Mouse (Mus musculus) kidney, postnatal 10 days (tissue): ENCODE results near the gene Fchsd2.

Experiments
- DNase-seq: peaks from one replicate; pipeline ENCODE4 v3.0.0; 2021; ENCODE audit warnings: mixed read lengths

Gene Fchsd2

DNA sequence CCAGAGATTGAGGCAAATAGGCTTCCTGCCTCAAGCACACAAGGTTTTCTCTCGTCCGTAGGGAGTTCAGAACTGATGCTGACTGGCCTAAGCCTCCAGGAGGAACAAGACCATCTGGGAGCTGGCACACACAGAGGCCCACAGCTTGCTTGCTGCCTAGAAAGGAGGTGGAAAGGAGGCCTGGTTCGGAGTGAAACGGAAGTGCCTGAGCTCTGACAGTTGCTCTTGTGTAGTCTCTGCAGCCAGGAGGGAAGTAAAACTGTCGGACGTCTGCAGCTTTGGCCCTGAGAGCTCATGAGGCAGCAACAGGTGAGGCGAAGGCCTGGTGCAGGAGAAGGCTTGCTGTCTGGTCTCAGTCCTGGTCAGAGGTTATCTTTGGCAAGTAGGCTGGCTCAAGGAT, at the start of gene Fchsd2:
Gene Fchsd2 (plus strand): TSS at position 246 of the 400 bp plus-strand sequence.
- peak; percentile 10 for DNase-seq

- DNase-seq, result peak; percentile 32
Measured at GRCm38 (mm10) chr7:101043846-101044541, 48.7 kb upstream of the Fchsd2 start.

DNA sequence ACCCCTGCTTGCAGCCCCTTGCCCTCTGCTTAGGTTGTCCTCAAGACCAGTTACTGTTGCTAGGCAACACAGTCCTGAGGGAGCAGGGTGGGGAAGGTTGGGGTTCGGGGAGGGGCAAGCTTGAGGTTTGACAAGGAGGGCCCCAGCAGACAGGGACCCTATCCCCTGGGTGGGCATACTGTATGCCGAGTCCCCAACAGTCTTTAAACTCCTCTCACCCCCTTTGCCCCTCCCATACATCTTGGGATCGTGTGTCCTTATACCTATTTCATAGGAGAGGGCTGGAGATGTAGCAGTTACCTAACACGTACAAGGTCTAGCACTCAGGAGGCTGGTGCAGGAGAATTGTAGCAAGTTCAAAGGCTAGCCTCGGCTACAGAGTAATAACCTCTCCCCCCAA, 44.4 kb upstream of the Fchsd2 start:
- DNase-seq, result no peak

GRCm38 (mm10) chr7:101049326-101050087, 43.2 kb upstream of the Fchsd2 start:
- peak; percentile 74 for DNase-seq

GRCm38 (mm10) chr7:101050724-101051550, 41.7 kb upstream of the Fchsd2 start:
- no peak for DNase-seq

- peak; percentile 76 for DNase-seq
Measured at GRCm38 (mm10) chr7:101051551-101052221, 41.0 kb upstream of the Fchsd2 start.

- no peak for DNase-seq
Measured at GRCm38 (mm10) chr7:101053136-101053535, 39.5 kb upstream of the Fchsd2 start.

GRCm38 (mm10) chr7:101057309-101057708, 35.4 kb upstream of the Fchsd2 start:
- DNase-seq, result no peak

DNA sequence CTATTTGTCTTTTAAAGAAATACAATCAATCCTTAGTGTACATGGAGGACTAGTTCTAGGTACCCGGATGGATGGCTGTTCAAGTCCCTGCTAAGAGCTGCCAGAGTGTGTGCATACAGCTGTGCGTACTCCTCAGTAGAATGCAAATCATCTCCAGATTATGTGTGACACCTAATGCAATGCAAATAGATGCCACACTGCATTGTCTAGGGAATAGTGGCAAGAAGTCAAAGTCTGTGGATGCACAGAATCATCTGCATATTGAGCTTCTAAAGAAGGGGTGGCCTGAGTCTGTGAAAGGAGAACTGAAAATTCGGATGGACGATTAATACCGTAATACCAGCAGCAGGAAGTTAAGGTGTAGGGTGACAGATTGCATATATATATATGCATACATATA, 33.5 kb upstream of the Fchsd2 start:
- no peak for DNase-seq

GRCm38 (mm10) chr7:101060476-101060875, 32.2 kb upstream of the Fchsd2 start:
- DNase-seq, result no peak

GRCm38 (mm10) chr7:101061381-101061780, 31.3 kb upstream of the Fchsd2 start:
- DNase-seq, result peak; percentile 94

DNA sequence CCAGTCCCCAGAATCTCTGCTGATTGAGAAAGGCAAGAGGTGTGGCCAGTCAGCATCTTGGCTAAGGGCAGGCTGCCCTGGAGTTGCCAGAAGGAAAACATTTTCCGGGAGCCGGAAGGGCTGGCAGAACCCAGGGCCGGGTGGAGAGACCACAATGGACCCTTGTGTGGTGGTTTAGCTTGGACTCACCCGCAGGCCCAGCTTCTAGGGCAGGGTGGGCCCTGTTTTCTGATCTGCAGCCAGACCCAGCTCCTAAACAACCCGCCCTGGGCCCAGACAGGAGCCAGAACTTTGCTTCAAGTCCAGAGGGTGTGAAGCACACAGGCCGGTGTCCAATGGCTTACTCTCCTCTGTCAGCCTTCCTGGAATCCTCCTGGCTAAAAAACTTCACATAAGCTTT, 30.4 kb upstream of the Fchsd2 start:
- DNase-seq, result no peak

GRCm38 (mm10) chr7:101063523-101063922, 29.1 kb upstream of the Fchsd2 start:
- no peak for DNase-seq

DNA sequence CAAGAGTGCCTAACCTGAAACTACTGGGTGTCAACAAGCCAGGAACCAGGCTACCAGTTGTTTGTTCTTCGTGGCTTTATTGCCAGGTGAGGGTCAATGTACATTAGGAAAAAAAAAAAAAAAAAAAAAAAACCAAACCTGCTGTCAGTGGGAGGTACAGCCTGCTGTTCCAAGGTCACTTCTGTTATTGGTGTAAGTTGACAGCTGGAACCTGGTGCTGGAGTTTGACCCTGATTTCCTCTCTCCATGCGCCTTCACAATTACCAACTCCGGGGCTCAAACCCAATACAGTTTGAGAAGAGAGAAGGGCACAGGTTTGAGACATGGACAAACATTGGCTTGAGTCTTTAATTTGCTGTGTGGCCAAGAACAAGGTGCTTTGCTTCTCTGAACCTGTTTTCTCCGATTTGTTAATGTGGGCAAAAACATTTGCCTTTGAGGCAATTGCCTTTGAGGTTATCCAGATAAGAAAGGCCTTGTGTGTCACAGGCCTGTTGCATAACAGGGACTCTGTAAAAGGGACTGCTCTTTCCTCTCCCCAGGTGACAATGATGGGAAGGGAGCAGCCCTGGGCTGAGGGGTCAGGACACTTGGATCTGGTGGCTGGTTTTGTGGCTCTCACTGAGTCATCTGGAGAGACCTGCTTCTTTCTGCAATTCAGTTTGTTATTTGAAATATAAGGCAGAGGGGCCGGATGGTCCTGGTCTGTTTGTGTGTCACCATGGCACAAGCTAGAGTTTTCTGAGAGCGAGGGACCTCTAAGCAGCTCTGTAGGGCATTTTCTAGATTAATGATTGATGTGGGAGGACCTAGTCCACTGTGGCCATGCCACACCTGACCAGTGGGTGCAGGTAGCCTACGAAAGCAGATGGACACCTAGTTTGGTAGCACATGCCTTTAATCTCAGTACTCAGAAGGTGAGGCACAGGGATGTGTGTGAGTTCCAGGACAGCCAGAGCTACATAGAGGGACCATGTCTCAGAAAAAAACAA, 27.7 kb upstream of the Fchsd2 start:
- no peak for DNase-seq

- DNase-seq, result no peak
Measured at GRCm38 (mm10) chr7:101066009-101066408, 26.7 kb upstream of the Fchsd2 start.

GRCm38 (mm10) chr7:101066650-101067346, 25.9 kb upstream of the Fchsd2 start:
- DNase-seq, result no peak

DNA sequence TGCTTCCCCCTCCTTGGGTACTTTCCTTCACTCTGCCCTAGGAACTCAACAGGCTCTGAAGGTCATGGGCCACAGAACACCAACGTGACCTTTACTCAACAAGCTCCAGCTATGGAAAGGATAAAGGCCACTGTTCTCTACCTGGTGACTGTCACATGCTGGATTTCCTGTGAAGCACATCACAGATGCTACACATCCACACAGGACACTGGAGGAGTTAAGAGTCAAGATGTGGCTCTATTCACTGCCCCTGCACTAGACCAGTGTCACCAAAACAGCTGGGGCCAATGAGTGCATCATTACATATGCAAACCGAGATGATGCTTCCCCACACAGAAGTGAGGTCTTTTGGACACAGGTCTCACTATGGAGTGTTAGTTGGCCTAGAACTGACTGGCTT, 25.1 kb upstream of the Fchsd2 start:
- DNase-seq, result no peak

- no peak for DNase-seq
Measured at GRCm38 (mm10) chr7:101069271-101069670, 23.4 kb upstream of the Fchsd2 start.

DNA sequence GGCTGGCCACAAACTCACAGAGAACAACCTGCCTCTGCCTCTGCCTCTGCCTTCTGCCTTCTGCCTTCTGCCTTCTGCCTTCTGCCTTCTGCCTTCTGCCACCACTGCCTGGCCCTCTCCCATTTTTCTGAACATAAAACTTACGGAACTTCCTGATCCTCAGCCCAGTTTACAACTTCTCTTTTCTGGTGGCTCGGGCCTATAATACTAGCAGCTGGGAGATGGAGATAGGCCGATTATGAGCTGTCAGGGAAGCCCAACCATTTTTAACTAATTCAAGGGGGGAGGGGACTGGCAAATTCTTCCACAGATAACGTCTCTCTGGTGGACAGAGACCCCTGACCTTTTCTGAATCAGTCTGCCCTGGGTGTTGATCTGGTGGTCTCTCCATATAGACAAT, 22.3 kb upstream of the Fchsd2 start:
- peak; percentile 48 for DNase-seq

GRCm38 (mm10) chr7:101071020-101071419, 21.6 kb upstream of the Fchsd2 start:
- DNase-seq, result no peak
